Mouse (Mus musculus) E14TG2a.4 (cell line): ENCODE data around the gene Fam187b.

ENCODE experiments used
- CTCF ChIP-seq: conservative IDR thresholded peaks from 2 replicates; pipeline ENCODE4 v1.5.1; 2014; ENCODE audit warnings: low read length
- NANOG ChIP-seq: IDR thresholded peaks from 2 replicates; pipeline ENCODE4 v1.6.1; 2014; ENCODE audit warnings: borderline replicate concordance, low read length, mixed read lengths
- POU5F1 ChIP-seq: IDR thresholded peaks from 2 replicates; pipeline ENCODE4 v1.6.1; 2014; ENCODE audit warnings: low read length, borderline replicate concordance

GRCm38 (mm10) chr7:30958109-30958865 is 15.3 kb upstream of the Fam187b start:
- TF ChIP-seq CTCF (no peak), NANOG (no peak), POU5F1 (no peak)
